Comparison of ENCODE assay signal across 15 mouse cellular contexts in the genomic region with DNA sequence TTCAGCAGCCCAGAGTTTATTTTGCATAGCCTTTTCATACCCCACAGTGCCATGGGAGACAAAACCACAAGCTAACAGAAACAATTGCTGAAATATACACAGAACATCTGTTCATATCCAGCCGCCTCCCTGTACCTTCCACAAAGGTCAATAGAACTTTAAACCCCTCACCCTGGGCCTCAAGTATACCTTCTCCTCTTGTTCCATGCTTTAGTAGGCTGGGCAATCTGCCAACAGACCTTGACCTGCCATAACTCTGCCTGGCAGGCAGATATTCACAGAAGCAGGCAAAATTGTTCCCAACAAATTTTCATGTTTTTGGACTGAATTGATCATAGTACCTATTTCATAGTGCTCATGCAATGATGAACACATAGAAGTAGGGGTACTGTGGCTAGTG.
DNase-seq lines count a peak whose midpoint lies in the region; ATAC-seq and TF ChIP-seq lines count a peak whose summit lies in the region.
"Had no signal": no experiment of that assay in that cellular context is flagged by ENCODE, and none has a peak within 500 bp of the region (broad histone marks: within the 10 kb centered on the region; RNA-seq: fewer than 3 reads in every experiment).

No protein-coding gene starts in this region.

- no peak overlapping the region for H3K4me2 ChIP-seq in midbrain, embryonic 14.5 days (ENCODE audit: low read length)
- H3K4me2 ChIP-seq in midbrain, postnatal 0 days (ENCODE audit: low read depth, low read length, poor library complexity, severe bottlenecking): no peak overlapping the region
- no peak overlapping the region for H3K4me2 ChIP-seq in kidney, embryonic 15.5 days
- H3K4me2 ChIP-seq: forebrain, embryonic 15.5 days; hindbrain, embryonic 12.5 days; neural tube, embryonic 12.5 days had no signal

- no peak for TF ChIP-seq POLR2A in cerebellum, adult 2 months (IDR thresholded peaks at IDR 0.05; ENCODE audit: borderline replicate concordance, insufficient read depth, low read length)

- H3K9ac ChIP-seq in midbrain, embryonic 14.5 days (replicated peaks; ENCODE audit: low read length): no peak overlapping the region
- no peak overlapping the region for H3K9ac ChIP-seq in midbrain, postnatal 0 days (replicated peaks; ENCODE audit: low read length, poor library complexity, severe bottlenecking)
- no peak overlapping the region for H3K9ac ChIP-seq in kidney, embryonic 15.5 days
- H3K9ac ChIP-seq: forebrain, embryonic 15.5 days; hindbrain, embryonic 12.5 days; neural tube, embryonic 12.5 days had no signal

- DNase-seq in cerebellum, postnatal 10 days: peak; percentile 26 to 39
- DNase-seq in cerebellum, adult 2 months: no peak
- DNase-seq in midbrain, embryonic 14.5 days: peak; percentile 6
- no peak for DNase-seq in midbrain, postnatal 0 days (ENCODE audit: low spot score)
- DNase-seq in spleen, postnatal 10 days (ENCODE audit: low spot score in 2 of 2): no peak
- no peak for DNase-seq in spleen, postnatal 4 days (ENCODE audit: low spot score in 2 of 2)
- DNase-seq in urinary bladder, postnatal 14 days (ENCODE audit: low spot score): no peak
- DNase-seq: heart, adult 18-20 months; right cerebral cortex, postnatal 25 days; thymus, postnatal 14 days had no signal

- 79% methylated on average over 1 of the region's 1 CpGs for WGBS in cerebellum, adult 2 months
- 92% methylated on average over 1 of the region's 1 CpGs for WGBS in midbrain, embryonic 14.5 days
- 82% methylated on average over 1 of the region's 1 CpGs for WGBS in midbrain, postnatal 0 days
- 24% methylated on average over 1 of the region's 1 CpGs for WGBS in kidney, embryonic 15.5 days

- H3K4me3 ChIP-seq in cerebellum, adult 2 months (replicated peaks; ENCODE audit: insufficient read depth, low read depth, low read length): no peak overlapping the region
- H3K4me3 ChIP-seq in midbrain, embryonic 14.5 days (replicated peaks; ENCODE audit: low read depth, low read length): no peak overlapping the region
- H3K4me3 ChIP-seq in midbrain, postnatal 0 days (ENCODE audit: low read depth, low read length): no peak overlapping the region
- no peak overlapping the region for H3K4me3 ChIP-seq in kidney, embryonic 15.5 days (replicated peaks)
- H3K4me3 ChIP-seq: forebrain, embryonic 15.5 days; hindbrain, embryonic 12.5 days; megakaryocyte, embryonic 14.5 days; neural tube, embryonic 12.5 days had no signal

- no peak overlapping the region for H3K27ac ChIP-seq in cerebellum, adult 2 months (ENCODE audit: insufficient read depth, low read length)
- no peak overlapping the region for H3K27ac ChIP-seq in midbrain, embryonic 14.5 days (replicated peaks; ENCODE audit: low read depth, low read length)
- no peak overlapping the region for H3K27ac ChIP-seq in midbrain, postnatal 0 days (ENCODE audit: low read depth, low read length)
- H3K27ac ChIP-seq in kidney, embryonic 15.5 days: no peak overlapping the region
- H3K27ac ChIP-seq: forebrain, embryonic 15.5 days; hindbrain, embryonic 12.5 days; neural tube, embryonic 12.5 days had no signal

- no peak for TF ChIP-seq CTCF in cerebellum, adult 2 months (IDR thresholded peaks at IDR 0.05; ENCODE audit: borderline replicate concordance, insufficient read depth, low read depth, low read length)
- TF ChIP-seq CTCF in midbrain, postnatal 0 days (IDR thresholded peaks at IDR 0.05): no peak

- no peak for ATAC-seq in midbrain, embryonic 14.5 days (ENCODE audit: low FRiP score, low TSS enrichment)
- no peak for ATAC-seq in midbrain, postnatal 0 days (ENCODE audit: low FRiP score)
- ATAC-seq in kidney, embryonic 15.5 days (replicated peaks; ENCODE audit: low FRiP score): 0 out of 2 replicates have a peak, but pooled peaks have one; percentile 56
- ATAC-seq: forebrain, embryonic 15.5 days had no signal

- H3K4me1 ChIP-seq in cerebellum, adult 2 months (ENCODE audit: control insufficient read depth, insufficient read depth, low read length): no peaks in the 10 kb centered on the region
- H3K4me1 ChIP-seq in midbrain, embryonic 14.5 days (ENCODE audit: control insufficient read depth, insufficient read depth, low read length): no peaks in the 10 kb centered on the region
- H3K4me1 ChIP-seq in midbrain, postnatal 0 days (ENCODE audit: insufficient read depth, low read length): no peaks in the 10 kb centered on the region
- no peaks in the 10 kb centered on the region for H3K4me1 ChIP-seq in kidney, embryonic 15.5 days
- H3K4me1 ChIP-seq: forebrain, embryonic 15.5 days; hindbrain, embryonic 12.5 days; megakaryocyte, embryonic 14.5 days; neural tube, embryonic 12.5 days had no signal

- H3K9me3 ChIP-seq in midbrain, embryonic 14.5 days (ENCODE audit: control insufficient read depth, low read length): no peaks in the 10 kb centered on the region
- no peaks in the 10 kb centered on the region for H3K9me3 ChIP-seq in midbrain, postnatal 0 days (ENCODE audit: low read length)
- H3K9me3 ChIP-seq in kidney, embryonic 15.5 days (replicated peaks): no peaks in the 10 kb centered on the region
- H3K9me3 ChIP-seq: forebrain, embryonic 15.5 days; hindbrain, embryonic 12.5 days; megakaryocyte, embryonic 14.5 days; neural tube, embryonic 12.5 days had no signal

- no peaks in the 10 kb centered on the region for H3K27me3 ChIP-seq in cerebellum, adult 2 months (ENCODE audit: control insufficient read depth, insufficient read depth, low read length)
- no peaks in the 10 kb centered on the region for H3K27me3 ChIP-seq in midbrain, embryonic 14.5 days (ENCODE audit: control insufficient read depth, insufficient read depth, low read length)
- H3K27me3 ChIP-seq in midbrain, postnatal 0 days (ENCODE audit: insufficient read depth, low read length): no peaks in the 10 kb centered on the region
- H3K27me3 ChIP-seq in kidney, embryonic 15.5 days: no peaks in the 10 kb centered on the region
- H3K27me3 ChIP-seq: forebrain, embryonic 15.5 days; hindbrain, embryonic 12.5 days; megakaryocyte, embryonic 14.5 days; neural tube, embryonic 12.5 days had no signal

- H3K36me3 ChIP-seq in midbrain, embryonic 14.5 days (ENCODE audit: control insufficient read depth, insufficient read depth, low read length): no peaks in the 10 kb centered on the region
- no peaks in the 10 kb centered on the region for H3K36me3 ChIP-seq in midbrain, postnatal 0 days (ENCODE audit: insufficient read depth, low read length)
- no peaks in the 10 kb centered on the region for H3K36me3 ChIP-seq in kidney, embryonic 15.5 days
- H3K36me3 ChIP-seq: forebrain, embryonic 15.5 days; hindbrain, embryonic 12.5 days; neural tube, embryonic 12.5 days had no signal

Comparison
In these comparisons a context has a peak if more than half of its experiments do, and no peak if none do; other contexts are left out.
1. DNase-seq: peak in cerebellum, postnatal 10 days (2 of 2) and midbrain, embryonic 14.5 days (single experiment); none in cerebellum, adult 2 months (0 of 2), midbrain, postnatal 0 days (single experiment), spleen, postnatal 10 days (0 of 2), spleen, postnatal 4 days (0 of 2) and urinary bladder, postnatal 14 days (single experiment).